21 mouse cellular contexts compared by ENCODE assay signal in genomic region chr9:57614786-57615185, GRCm38 (mm10). TPM values are rescaled to one million over a fixed set of nuclear protein-coding genes. Genes with fewer than 3 reads are reported as not detected.
"Had no signal": no experiment of that assay in that cellular context is flagged by ENCODE, and none has a peak within 500 bp of the region (broad histone marks: within the 10 kb centered on the region; RNA-seq: fewer than 3 reads in every experiment).

No protein-coding gene starts in this region.

- H3K4me3 ChIP-seq: limb, embryonic 12.5 days; liver, embryonic 13.5 days; lung, embryonic 15.5 days; midbrain, embryonic 13.5 days; neural tube, embryonic 15.5 days; stomach, embryonic 15.5 days had no signal

- H3K27ac ChIP-seq: limb, embryonic 12.5 days; liver, embryonic 13.5 days; lung, embryonic 15.5 days; midbrain, embryonic 13.5 days; neural tube, embryonic 15.5 days; stomach, embryonic 15.5 days had no signal

- H3K4me1 ChIP-seq: limb, embryonic 12.5 days; lung, embryonic 15.5 days; neural tube, embryonic 15.5 days; stomach, embryonic 15.5 days had no signal

- H3K27me3 ChIP-seq: lung, embryonic 15.5 days; midbrain, embryonic 13.5 days; neural tube, embryonic 15.5 days; stomach, embryonic 15.5 days had no signal

- DNase-seq: kidney, postnatal 25 days; liver; liver, embryonic 13.5 days; liver, postnatal 0 days; right cerebral cortex, postnatal 4 days; thymus, adult 2 months; thymus, postnatal 25 days had no signal

RNA-seq across cellular contexts. Expression of gene Lman1l, which starts 5.8 kb away (rescaled TPM):
- total RNA-seq: layer of hippocampus, adult 18-20 months; layer of hippocampus, postnatal 10 days; left cerebral cortex, postnatal 36 days; megakaryocyte progenitor cell, adult 5-6 weeks; midbrain, postnatal 0 days had no signal
- polyA plus RNA-seq: kidney, embryonic 16.5 days; limb, embryonic 12.5 days; liver, postnatal 0 days; lung, embryonic 15.5 days; midbrain, embryonic 13.5 days; midbrain, postnatal 0 days; neural tube, embryonic 11.5 days; neural tube, embryonic 15.5 days; stomach, embryonic 15.5 days had no signal

RNA-seq across cellular contexts. Expression of gene Cplx3, which starts 8.7 kb away (rescaled TPM):
- total RNA-seq: megakaryocyte progenitor cell, adult 5-6 weeks; midbrain, postnatal 0 days had no signal
- polyA plus RNA-seq: kidney, embryonic 16.5 days; limb, embryonic 12.5 days; liver, embryonic 13.5 days; liver, postnatal 0 days; lung, embryonic 15.5 days; spleen, adult 2 months; stomach, embryonic 15.5 days; urinary bladder, adult 2 months had no signal
